Mouse (Mus musculus): ENCODE measurements at regions not wholly inside any gene's neighbourhood (a gene's known extent, or its start where the extent isn't known, plus 50 kb on each side); places are given as distances from the start of the nearest gene placed in this dataset.

DNA sequence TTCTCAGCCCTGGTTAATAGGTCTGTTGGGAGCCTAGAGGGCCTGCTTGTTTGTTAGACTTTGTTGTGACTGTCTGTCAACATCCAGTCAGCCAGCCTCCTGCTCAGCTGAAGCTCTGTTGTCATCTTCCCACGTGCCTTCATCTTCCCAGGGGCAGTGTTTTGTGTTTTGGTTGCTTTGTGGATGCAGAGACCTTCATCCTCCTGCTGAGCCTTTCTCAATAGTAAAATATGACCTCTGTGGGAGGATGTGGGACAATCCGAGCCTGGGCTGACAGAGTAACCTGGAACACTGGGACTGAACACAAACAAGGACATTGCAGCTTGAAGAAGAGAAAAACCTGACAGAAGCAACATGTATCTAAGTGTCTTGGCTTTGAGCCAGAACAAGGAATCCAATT is 168.7 kb upstream of the Prdm1 start:
- no peaks in the 10 kb centered on the region for H3K4me1 ChIP-seq (ENCODE audit: control insufficient read depth, insufficient read depth, low read length)
- no peak for TF ChIP-seq CTCF (IDR thresholded peaks at IDR 0.05; ENCODE audit: borderline replicate concordance, insufficient read depth, low read length)
- no peak for TF ChIP-seq POLR2A (IDR thresholded peaks at IDR 0.05; ENCODE audit: low read depth, low read length)
- H3K4me3 ChIP-seq (ENCODE audit: insufficient read depth, low read length) = no peak overlapping the region
- no peak overlapping the region for H3K27ac ChIP-seq (ENCODE audit: insufficient read depth, low read length)

DNA sequence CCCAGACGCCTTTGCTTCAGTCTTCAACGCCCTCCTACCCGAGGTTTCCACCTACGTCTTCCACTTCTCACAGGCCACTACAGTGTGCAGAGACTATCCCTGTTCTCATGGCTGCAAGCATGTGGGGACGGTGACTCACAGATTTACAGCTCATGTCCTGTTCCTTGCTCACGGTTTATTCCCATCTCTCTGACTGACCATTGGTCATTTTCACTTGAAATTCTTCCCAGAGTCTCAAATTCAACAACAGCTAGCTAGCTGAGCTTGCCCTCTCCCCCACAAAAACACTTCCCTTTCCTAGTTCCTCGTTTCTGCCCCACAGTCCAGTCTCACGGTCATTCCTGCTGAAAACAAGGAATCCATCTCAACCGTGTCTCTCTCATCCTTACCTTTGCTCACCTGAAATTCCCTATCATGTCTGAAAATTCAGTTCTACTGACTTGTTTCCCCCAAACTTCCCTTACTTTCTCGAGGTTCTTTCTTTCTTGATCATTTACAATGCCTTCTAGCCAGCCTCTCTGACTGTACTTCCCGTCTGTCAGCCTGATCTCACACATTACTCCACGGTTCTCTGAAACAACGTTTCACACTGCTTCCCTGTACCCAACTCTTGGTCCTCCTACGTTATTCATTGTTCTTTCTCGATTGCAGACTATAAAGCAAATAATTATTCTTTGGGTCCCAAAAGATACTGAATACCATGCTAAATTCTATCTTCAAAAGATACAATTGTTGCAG is 163.5 kb upstream of the Prdm1 start:
- TF ChIP-seq CTCF (IDR thresholded peaks at IDR 0.05; ENCODE audit: borderline replicate concordance, insufficient read depth, low read length) (no peak), POLR2A (IDR thresholded peaks at IDR 0.05; ENCODE audit: low read depth, low read length) (no peak)
- Histone ChIP-seq H3K27ac (ENCODE audit: insufficient read depth, low read length) (peak overlapping the region; percentile 73; the same call in 1 of the 2 replicates), H3K4me3 (ENCODE audit: insufficient read depth, low read length) (no peak overlapping the region), H3K4me1 (ENCODE audit: control insufficient read depth, insufficient read depth, low read length) (no peaks in the 10 kb centered on the region; the same call in 1 of the 2 replicates)

DNA sequence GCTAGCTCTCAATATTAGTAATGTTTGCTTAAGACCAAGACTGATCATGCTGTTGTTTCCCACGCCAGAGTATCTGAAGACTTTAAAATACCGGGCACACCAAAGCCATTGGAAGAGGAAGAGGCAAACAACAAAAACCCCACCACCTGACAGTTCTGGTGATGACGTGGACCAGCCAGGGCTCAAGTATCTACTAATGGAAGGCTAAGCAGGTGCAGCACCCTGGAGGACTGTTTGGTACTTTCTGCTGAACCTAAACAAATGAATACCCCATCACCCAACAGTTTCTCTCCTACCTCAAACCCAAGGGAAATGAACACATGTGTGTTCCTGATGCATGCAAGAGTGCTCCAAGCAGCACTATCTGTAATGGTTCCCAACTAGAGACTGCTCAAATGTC is 160.3 kb upstream of the Prdm1 start:
- H3K4me1 ChIP-seq (ENCODE audit: control insufficient read depth, insufficient read depth, low read length) = peaks cover 3% of the 10 kb centered on the region
- TF ChIP-seq POLR2A (IDR thresholded peaks at IDR 0.05; ENCODE audit: low read depth, low read length) (no peak), CTCF (IDR thresholded peaks at IDR 0.05; ENCODE audit: borderline replicate concordance, insufficient read depth, low read length) (no peak)
- no peak overlapping the region for H3K4me3 ChIP-seq (ENCODE audit: insufficient read depth, low read length)
- no peak overlapping the region for H3K27ac ChIP-seq (ENCODE audit: insufficient read depth, low read length)

DNA sequence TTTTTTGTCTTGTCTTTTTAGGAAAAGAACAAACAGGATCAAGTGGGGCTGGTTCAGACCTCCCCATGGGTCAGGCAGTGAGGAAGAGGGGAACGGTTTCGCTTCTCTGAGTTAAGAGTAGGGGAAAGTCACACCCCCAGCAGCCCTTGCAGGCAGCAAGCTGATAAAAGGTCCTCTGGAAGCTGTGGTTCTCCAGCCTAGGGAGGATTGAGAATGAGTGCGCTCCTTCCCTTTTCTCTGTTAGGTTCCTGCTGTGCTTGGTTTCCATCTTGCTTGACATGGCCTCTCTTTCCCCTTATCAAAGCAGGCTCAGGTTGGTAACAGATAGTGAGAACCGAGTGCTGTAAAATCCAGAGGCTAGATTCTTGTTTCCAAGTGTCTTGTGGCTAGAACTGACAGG is 157.8 kb upstream of the Prdm1 start:
- no peak overlapping the region for H3K4me3 ChIP-seq (ENCODE audit: insufficient read depth, low read length)
- peaks cover 3% of the 10 kb centered on the region; the same call in 1 of the 2 replicates for H3K4me1 ChIP-seq (ENCODE audit: control insufficient read depth, insufficient read depth, low read length)
- H3K27ac ChIP-seq (ENCODE audit: insufficient read depth, low read length) = no peak overlapping the region
- TF ChIP-seq POLR2A (IDR thresholded peaks at IDR 0.05; ENCODE audit: low read depth, low read length) (no peak), CTCF (IDR thresholded peaks at IDR 0.05; ENCODE audit: borderline replicate concordance, insufficient read depth, low read length) (no peak)

DNA sequence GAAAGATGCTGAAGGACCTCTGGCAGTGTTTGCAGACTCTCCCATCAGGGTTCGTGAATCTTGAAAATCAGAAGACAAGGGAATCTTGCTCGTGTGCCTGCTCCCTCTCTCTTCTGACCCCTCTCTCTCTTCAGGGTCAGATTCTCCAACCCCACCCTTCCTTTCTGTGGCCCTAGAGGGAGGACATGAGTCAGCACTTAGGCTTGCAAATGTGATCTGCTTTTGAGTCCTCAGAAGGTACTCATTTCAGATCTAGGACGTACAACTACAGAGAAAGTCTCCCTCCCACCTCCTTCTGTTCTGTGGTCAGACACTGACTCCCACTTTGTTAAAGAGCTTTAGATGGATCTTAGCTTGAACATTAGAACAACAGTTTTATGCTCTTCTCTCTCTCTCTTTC is 156.9 kb upstream of the Prdm1 start:
- Histone ChIP-seq H3K4me1 (ENCODE audit: control insufficient read depth, insufficient read depth, low read length) (peaks cover 3% of the 10 kb centered on the region; the same call in 1 of the 2 replicates), H3K4me3 (ENCODE audit: insufficient read depth, low read length) (no peak overlapping the region), H3K27ac (ENCODE audit: insufficient read depth, low read length) (no peak overlapping the region)
- no peak for TF ChIP-seq POLR2A (IDR thresholded peaks at IDR 0.05; ENCODE audit: low read depth, low read length)
- no peak for TF ChIP-seq CTCF (IDR thresholded peaks at IDR 0.05; ENCODE audit: borderline replicate concordance, insufficient read depth, low read length)

DNA sequence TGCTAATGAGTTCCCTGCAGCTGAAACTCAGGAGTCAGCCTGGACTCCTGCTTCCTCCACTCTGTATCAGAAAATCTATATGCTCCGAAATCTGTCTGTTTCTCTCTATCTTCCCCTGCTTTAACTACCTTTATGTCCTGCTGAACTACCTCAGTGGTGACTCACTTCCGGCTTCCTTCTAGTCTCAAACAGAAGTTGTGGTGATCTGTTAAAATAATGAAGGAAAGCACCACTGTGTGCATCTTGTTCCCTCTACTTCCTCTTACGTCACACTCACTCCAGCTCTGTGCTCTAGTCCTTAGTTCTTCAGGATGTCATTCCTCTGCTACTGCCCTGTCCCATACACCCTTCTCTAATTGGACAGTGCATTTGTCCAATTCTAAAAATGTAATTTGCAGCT is 148.2 kb upstream of the Prdm1 start:
- H3K4me3 ChIP-seq (ENCODE audit: insufficient read depth, low read length) = no peak overlapping the region
- no peak overlapping the region for H3K27ac ChIP-seq (ENCODE audit: insufficient read depth, low read length)
- H3K4me1 ChIP-seq (ENCODE audit: control insufficient read depth, insufficient read depth, low read length) = no peaks in the 10 kb centered on the region
- TF ChIP-seq POLR2A (IDR thresholded peaks at IDR 0.05; ENCODE audit: low read depth, low read length) (no peak), CTCF (IDR thresholded peaks at IDR 0.05; ENCODE audit: borderline replicate concordance, insufficient read depth, low read length) (no peak)

DNA sequence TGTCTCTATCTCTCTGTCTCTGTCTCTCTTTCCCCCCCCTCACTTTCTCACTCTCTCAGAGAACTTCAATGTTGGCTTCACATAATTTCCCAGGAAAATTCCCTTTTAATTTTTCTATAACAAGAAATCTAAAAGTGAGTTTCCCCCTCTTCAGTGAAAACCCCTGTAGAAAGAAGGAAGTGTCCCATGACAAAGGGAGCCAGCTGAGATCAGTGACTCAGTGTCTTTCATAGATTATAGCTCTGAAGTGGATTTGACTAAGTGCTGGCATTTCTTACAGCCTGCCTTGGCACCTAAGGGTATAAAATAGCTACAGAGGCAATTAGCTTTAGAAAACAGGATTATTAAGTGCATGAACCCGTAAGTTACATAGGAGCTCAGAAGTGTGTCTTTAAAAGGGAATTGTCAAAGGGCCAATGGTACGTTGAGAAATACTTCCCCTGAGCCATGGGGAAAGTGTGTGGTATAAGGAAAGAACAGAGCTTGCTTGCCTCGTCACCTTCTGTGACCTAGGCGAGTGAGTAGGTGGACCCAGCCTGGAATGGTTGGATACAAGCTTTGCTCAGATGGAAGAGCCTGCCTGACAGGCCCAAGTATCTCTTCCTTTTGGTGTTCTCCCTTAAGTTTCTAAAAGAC is 137.3 kb upstream of the Prdm1 start:
- TF ChIP-seq POLR2A (IDR thresholded peaks at IDR 0.05; ENCODE audit: low read depth, low read length) = no peak
- no peak for TF ChIP-seq CTCF (IDR thresholded peaks at IDR 0.05; ENCODE audit: borderline replicate concordance, insufficient read depth, low read length)
- H3K4me3 ChIP-seq (ENCODE audit: insufficient read depth, low read length) = no peak overlapping the region
- H3K4me1 ChIP-seq (ENCODE audit: control insufficient read depth, insufficient read depth, low read length) = no peaks in the 10 kb centered on the region
- no peak overlapping the region for H3K27ac ChIP-seq (ENCODE audit: insufficient read depth, low read length)

DNA sequence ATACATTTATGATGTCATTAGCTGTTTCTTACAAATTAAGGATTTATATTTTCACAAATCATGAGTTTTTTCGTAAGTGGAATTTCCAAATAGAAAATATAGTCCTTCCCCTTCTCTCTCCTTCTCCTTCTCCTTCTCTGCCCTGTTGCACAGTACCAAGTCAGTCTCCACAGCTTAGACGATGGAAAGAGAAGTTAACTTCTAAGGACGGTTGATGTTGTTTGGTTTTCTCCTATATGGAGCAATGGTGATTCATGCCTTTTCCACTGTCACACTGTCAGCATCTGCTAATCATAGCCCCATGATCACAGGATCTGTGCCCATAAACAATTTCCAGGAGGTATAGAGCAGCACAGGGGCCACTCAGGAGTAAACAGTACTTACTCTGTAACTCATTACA is 131.2 kb upstream of the Prdm1 start:
- Histone ChIP-seq H3K4me3 (ENCODE audit: insufficient read depth, low read length) (no peak overlapping the region), H3K4me1 (ENCODE audit: control insufficient read depth, insufficient read depth, low read length) (no peaks in the 10 kb centered on the region), H3K27ac (ENCODE audit: insufficient read depth, low read length) (no peak overlapping the region)
- TF ChIP-seq POLR2A (IDR thresholded peaks at IDR 0.05; ENCODE audit: low read depth, low read length) (no peak), CTCF (IDR thresholded peaks at IDR 0.05; ENCODE audit: borderline replicate concordance, insufficient read depth, low read length) (no peak)

DNA sequence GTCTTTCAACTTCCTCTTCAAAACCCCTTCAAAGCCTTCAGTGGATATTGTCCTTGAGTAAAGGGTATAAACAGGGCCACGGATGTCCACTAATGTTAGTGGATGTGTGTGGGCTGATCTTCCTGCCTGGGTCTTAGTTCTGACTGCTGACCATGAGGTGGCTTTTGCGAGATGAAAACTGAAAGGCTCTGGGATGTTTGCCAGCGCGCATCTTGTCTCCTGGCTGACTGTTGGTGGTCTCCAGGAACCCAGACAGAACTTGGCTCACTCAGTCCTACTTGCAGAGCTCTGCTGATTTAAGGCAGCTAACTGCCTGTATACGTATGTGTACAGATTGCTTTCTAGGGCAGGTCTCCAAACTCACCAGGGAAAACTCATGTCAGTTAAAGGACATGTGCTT is 125.5 kb upstream of the Prdm1 start:
- H3K4me3 ChIP-seq (ENCODE audit: insufficient read depth, low read length) = no peak overlapping the region
- TF ChIP-seq POLR2A (IDR thresholded peaks at IDR 0.05; ENCODE audit: low read depth, low read length) = no peak
- no peak for TF ChIP-seq CTCF (IDR thresholded peaks at IDR 0.05; ENCODE audit: borderline replicate concordance, insufficient read depth, low read length)
- no peaks in the 10 kb centered on the region for H3K4me1 ChIP-seq (ENCODE audit: control insufficient read depth, insufficient read depth, low read length)
- no peak overlapping the region for H3K27ac ChIP-seq (ENCODE audit: insufficient read depth, low read length)

DNA sequence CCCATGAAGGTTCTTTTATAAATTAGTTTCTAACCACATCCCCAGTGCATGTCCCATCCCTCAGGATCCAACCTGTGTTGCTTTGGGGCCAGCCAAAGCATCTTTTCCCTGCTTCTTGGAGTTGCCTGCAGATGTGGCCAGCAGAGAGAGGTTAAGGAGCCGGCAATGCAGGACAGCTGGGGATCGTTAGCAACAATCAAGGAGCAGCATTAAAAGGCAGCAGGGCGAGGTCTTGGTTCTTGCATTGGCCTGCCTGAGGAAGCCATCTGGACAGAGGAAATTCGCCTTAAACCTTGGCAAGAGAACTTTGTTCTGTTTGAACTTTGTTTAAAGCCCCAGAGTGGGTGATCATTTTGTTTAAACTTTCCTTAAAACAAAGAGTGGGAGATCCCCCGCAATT is 118.7 kb upstream of the Prdm1 start:
- Histone ChIP-seq H3K4me1 (ENCODE audit: control insufficient read depth, insufficient read depth, low read length) (no peaks in the 10 kb centered on the region), H3K4me3 (ENCODE audit: insufficient read depth, low read length) (no peak overlapping the region), H3K27ac (ENCODE audit: insufficient read depth, low read length) (no peak overlapping the region)
- TF ChIP-seq CTCF (IDR thresholded peaks at IDR 0.05; ENCODE audit: borderline replicate concordance, insufficient read depth, low read length) (no peak), POLR2A (IDR thresholded peaks at IDR 0.05; ENCODE audit: low read depth, low read length) (no peak)

Measured in embryonic fibroblast, embryonic 13.5 days (primary cell).